Mouse (Mus musculus): ENCODE measurements around the gene Gm49355.
"Not testable (repeated sequence)": the region's sequence is repeated elsewhere in the genome, so short reads cannot be mapped to it uniquely, and the experiment has no call there.

Gm49355 gene

DNA sequence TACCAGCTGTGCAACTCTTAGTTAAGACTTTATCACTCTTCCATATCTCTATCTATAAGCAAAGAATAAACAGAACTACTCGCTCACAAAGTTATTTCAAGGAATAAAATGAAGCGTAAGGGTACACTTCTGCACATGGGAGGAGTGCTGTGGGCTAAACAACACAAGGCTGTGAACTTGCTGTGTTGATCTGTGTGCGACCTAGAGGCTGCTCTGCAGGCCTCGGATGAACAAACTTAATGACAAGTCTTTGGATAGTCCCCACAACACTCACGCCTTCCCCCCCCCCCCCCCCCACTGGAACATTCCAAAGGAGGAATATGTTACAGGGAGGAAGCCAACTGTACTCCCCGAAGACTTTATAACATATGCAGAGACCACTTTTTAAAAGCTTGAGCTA, at the start of gene Gm49355:
TSS of gene Gm49355 (plus strand) at position 336 of the 400 bp plus-strand sequence.
- no peak for DNase-seq

DNA sequence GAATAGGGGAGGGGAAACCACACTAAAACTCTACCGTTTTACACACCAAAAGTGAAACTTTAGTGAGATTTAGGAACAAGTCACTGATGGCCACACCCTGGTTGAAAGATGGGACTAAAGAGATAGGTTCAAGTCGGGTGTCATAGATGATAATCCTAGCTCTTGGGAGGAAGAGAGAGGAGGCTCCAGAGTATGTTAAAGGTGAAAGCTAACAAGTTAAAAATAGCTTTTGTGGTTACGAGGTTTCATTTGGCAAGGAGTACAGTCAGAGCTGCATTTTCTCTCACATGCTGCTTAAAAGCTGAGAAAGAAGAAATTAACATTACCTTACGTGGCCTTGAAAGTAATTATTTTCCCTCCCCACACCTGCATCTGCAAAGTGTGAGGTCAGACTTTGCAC, 40.0 kb upstream of the Gm49355 start:
- no peak for DNase-seq

DNA sequence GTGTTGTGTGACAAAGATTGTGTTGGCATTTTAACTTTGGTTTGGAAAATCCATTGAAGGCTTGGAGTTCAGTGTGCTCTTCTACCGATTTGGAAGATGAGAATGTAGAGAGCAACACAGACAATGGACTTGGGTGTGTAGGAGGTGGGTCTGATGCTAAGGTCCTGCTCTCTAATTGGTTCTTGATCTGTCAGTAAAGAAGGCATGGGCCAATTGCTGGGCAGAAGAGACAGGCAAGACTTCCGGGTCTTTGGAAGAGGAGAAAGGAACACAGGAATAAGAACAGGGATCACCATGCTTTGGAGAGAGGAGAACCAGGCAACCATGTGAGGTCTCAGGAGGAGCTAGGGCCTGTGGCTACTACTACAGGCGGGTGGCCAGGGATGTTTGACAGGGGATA, 7.7 kb upstream of the Gm49355 start:
- DNase-seq = no peak

DNA sequence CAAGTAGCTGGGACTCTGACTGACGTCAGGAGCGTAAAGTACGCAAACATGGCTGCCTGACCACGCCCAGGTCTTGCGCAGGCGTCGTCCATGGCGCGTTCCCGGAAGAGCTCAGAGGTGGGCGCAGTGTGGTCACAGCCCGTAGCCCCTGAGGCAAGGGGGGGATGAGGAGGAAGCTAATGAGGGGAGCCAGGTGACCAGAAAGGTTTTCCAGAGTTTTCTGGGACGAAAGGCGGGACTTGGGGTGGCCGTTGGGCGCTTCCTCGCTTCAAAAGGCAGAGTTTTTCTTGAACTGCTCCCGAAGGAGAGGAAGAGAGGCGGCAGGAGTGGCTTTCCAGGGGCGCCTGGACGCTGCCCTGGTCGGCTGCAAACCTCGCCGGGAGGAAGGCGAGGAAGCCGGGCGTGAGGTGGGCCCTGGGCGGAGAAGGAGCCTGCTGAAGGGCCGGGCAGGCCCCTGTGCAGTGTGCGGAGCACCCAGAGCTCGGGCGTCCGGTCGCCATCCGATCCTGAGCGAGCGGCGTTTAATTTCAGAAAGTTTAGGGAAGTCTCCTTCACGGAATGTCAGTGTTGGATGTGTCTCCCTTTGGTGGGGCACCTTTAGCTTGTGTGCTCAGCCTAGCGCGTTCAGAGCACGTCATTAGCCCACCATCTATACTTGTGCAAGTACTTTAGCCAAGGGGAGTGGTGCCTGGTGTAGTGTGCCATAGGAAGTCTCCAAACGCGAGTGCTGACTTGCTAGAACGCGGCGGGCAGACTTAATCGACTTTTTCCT, 551 bp downstream of the Gm49355 start, which contains the start of gene 3830406C13Rik:
TSS of gene 3830406C13Rik (plus strand) at position 33 of the 772 bp plus-strand sequence.
- DNase-seq = peak; percentile 55 to 58

DNA sequence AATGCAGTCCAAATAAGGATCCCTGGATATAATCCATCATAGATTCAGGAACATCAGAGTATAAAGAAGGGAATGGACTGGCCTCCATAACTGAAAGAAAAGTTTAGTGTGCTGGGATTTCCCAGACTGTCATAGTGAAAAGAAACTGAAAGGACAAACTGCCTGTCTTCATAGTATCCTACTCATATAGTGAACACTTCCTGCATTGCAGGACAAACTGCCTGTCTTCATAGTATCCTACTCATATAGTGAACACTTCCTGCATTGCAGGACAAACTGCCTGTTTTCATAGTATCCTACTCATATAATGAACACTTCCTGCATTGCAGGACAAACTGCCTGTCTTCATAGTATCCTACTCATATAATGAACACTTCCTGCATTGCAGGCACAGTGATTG, 6.0 kb downstream of the Gm49355 start:
- not testable (repeated sequence) for DNase-seq

DNA sequence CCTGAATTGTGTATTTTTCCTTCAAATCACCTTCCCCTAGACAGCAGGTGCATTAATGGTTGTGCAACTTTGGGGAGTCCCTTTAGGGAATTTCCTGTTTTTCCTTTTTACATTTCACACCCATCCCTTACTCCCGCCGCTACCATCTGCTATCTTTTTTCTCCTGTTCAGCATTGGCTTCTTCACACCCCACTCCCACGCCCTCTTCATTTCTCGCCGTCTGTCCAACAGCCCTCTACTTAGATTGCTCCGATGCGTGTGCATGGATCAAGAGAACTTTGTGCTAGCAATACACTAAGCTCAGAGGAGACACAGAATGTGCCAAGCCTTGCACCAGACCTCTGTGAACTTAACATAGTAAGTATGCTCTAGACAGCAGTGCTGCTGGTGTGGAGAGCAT, 12.6 kb downstream of the Gm49355 start:
- DNase-seq = no peak

DNA sequence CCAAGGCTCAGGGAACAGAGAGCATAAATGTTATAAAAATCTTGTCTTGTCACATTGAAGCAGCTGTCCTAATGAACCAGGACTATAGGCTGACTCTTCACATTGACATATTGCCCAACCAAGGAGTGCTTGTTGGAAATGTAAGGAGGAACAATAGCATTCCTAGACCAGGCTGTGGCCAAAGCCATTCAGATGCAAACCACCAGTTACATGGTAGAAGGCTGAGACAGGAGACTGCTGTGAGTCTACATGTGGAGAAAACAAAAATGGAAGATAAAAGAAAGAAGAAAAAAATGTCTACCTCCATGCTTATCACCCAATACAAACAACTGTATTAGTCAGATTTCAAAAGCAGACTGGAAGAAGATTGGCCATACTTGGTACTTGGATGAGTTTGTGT, 15.4 kb downstream of the Gm49355 start:
- DNase-seq = no peak

DNA sequence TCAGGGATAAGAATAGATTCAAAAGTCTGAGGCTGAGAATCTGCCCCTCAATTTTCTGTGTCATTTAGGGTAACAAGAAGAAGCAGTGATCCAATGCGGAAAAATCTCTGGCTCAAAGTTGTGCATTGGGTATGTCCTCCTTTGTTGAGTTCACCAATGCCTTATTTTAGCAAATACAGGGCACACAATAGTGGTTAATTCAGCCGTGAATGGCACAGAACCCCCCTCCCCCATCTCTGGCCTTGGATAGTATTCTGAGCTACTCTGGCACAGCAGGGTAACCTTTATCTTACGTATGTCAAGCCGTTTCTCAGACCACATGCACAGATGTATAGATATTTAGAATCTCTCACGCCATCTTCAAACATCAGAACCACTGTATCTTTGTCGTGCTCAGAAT, 15.9 kb downstream of the Gm49355 start:
- no peak for DNase-seq

DNA sequence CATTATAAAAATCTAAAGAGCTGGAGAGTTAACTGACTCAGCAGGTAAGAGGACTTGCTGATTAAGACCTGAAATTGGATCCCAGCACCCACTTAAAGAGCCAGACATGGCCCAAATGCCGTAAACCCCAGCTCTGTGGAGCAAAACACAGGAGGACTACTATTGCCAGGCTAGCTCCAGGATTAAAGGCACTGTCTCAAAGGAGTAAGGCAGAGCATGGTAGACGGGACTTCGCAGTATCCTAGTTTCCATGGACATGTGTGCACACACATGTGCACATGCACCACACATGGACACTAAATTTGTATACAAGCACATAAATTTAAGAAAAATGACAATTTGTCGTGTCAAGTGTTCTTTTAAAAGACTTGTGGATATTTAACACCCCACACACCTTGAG, 16.5 kb downstream of the Gm49355 start:
- DNase-seq = no peak

DNA sequence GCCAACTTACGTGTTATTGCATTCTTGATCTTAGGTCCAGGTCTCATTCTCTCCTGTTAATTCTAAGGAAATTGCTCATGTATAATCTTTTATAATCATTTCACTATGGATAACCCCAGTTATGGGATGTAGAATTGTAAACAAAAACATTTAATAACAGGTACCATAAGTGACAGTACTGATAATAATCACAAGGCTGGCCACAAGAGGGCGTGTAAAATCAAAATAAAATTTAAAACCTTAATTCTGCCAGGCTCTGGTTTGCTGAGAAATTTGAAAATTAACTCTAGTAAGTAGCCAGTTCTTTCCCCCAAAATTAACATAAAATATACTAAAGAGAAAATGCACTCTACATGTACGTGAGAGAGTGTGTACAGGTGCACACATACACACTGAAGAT, 16.9 kb downstream of the Gm49355 start:
- no peak for DNase-seq

DNA sequence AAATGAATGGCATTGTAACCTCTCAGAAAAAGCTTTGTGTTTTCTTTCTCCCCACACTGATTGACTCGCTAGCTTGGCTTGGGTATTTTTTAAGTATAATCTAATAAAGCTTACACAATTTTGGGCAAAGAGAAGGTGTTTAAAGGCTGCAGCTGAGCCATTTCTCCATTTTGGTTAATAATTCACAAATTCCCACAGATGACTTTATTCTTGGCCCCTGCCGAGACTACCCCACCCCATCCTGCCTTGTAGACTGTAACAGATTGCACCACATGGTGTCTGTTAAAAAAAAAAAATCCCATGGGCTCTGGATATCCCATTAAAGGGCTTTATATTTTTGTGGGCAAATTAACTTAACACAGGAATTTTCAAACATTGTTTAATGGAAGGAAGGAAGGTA, 19.3 kb downstream of the Gm49355 start:
- no peak for DNase-seq

DNA sequence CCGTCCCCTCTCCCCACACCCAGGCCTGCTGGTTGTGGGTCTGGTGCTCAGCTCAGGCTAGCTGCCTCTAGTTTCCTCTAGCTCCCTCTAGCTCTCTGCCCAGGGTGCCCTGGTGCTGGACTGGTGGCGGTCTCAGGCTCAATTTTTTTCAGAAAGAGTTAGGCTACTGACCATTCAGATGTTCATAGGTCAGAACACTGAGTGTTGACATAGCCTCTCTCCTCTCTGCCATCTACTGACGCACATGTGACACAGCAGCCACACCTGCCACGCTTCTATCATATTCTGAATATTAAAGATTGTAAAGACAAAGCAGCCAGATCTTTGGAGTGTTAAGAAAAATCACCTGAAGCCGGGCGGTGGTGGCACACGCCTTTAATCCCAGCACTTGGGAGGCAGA, 49.8 kb downstream of the Gm49355 start:
- no peak for DNase-seq

DNA sequence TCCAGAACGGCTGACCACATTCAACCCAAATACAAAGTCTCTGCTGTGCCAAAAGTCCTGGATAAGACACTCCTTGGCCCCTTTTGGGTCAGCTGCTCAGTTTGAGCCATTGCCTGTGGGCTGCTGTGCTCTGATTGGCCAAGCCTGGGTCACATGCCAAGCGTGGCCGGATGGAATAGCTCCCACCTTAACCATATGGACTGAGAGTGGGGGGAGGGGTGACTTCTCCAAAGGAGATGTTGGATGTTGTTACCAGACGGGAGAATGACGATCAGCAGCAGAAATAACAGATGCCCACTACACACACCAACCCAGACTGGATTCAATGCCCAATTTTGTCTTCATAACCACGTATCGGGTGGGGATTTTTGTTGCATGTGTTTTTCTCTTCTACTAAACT, 51.1 kb downstream of the Gm49355 start:
- DNase-seq = no peak

DNA sequence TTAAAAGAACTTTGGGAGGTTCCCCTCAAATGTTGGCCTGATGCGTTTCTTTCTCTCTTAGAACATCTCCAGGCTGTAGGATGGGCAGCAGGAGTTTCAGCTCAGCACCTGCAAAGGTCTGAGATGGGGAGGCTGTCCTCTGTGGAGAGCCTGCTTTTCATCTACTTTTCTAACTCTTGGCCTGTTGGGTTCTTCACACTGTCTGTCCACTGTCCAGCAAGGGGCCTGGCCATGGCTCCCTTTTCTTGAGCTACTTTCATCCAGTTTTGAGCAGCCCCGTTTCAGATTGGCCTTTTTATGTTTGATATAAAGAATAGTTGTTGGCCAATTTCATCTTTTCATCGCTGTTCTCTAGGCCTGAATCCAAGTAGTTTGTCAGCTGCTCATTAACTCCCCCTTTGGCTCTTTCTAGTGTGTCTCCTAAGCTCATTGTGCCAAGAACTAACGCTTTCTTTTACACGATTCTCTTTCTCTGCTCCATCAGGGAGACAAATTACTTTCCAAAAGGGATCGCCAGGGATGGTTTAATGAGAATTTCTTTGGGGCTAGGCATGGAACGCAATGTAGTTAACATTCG, 53.7 kb downstream of the Gm49355 start:
- DNase-seq = no peak

DNA sequence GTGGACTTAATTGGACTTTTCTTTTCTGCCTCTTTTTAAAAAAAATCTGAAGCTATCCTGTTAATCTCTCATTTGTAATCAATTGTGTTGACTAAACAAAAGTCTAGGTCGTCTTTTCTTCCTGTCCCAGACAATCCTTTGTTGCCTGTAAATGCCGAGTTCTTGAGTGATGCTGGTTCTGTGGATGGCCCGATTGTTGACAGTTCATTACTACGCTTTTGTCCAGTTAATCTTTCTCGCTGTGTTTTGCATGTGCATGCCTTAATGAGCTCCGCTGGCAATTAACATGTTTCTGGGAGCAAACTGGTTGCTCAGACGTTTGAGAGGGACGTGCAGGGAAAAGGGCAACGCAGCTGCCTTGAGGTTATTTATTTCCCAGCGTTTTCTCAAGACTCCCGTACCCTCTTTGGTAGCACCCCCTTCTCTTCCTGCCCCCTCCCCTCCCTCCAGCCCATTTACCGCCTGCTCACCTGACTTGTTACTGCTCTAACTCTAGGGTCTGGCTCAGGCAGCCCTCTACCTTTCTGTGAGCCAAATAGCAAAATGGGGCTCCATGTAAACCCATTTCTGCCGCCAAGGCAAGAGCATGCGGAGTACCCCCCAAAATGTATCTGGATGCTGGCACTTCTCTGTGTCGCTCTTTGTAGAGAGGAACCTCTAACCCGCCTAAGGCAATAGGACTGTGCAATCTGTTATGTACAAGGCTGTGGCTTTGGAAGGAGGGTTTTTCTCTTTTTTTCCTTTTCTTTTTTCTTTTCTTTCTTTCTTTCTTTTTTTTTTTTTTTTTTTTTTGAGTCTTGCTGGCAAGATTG, 54.4 kb downstream of the Gm49355 start:
- no peak for DNase-seq

DNA sequence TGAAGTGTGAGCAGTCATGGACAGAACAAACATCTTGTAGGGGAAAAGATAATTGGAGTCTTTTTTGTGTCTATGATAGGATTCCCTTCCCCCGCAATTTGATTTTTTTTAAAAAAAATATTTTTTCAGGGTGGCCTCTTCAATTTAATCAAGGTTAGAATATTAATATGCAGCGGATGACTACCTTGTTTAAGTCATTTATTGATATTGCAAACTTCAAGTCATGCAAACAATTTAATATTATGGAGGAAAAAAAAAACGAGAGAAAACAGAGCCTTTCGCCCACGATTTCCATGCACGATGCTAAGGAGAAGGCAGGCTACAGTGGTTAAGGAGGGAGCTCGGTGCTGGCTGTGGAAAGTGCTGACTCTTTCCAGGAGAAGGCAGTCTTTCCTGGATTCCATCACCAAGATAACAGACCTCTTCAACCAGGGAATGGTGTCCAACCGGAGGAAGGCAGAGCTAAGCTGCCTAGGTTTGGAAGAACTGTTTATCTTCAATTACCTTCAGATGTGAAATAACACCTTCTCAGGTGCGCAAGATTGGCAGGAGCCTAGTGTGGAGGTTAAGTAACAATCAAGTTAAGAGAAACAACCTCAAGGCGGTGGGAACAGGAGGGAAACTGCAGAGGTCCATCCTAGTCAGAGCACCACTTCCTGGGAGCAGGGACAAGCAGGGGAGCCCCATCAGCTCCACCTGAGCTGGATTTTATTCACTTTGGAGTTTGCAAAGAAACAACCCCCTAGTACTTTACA, 55.2 kb downstream of the Gm49355 start:
- DNase-seq = no peak

DNA sequence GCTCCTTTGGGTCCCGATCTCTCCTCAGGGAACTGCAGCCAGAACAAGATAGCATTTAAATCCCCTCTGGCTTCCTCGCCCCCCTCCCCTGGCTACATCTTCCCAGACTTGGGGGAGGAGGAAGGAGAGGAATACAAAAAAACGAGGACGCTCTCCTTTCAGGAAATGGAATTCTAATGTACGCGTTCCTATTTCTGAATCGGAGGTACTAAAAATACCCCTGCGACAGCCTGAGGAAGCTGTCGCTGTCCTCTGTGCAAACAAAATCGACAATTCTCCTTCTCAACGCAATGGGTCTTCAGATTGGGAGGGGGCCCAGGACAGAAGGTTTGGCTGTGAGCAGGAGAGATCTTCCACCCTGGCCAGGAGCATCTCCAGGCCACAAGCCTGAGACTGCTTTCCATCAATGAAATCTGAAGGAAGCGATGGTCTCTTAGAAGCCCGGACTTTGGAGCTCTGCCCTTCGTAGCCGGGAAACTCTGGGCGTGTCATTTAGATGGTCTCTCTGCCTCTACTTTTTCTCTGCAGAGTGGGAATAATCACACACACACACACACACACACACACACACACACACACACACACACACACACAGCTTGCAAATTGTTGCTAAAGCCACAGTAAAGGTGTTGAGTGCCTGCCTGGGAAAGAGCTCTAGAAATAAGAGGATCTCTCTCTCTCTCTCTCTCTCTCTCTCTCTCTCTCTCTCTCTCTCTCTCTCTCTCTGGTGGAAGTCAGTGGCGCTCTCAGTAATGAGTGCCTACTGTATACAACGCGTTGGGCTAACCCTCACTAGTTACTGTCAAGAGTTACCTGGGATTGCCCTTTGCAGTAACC, 56.7 kb downstream of the Gm49355 start:
- DNase-seq = no peak

DNA sequence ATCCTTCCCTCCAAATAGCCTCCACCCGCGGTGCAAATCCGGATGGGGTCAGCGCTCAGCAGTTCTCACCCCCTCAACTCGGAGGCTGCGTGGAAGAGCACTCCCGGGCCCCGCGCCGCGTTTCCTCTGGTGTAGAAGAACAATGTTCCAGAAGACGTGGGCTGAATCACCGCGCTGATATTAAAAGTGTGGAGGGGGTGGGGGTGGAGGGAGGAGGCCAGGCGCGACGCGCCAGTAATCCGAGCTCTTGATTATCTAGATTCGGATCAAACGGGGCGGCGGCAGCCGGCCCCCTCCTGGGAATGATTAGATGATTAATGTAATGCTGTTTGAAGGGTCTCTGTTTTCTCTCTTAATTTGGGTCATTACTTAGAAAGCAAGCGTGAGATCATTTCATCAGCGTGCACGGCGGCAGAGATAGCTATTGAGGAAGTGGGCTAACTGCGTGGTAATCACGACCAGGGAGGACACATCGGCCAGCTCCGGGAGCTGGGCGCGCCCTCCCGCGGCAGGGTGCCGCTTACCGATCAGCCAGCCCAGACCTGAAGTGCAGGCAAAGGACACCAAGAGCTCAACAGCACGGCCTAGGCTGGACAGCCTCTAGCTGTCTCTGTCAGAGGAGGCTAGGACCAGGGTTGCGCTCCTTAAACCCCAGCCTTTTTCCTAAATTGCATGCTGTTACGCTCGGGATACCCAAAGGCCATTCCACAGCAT, 57.5 kb downstream of the Gm49355 start:
- DNase-seq = no peak

DNA sequence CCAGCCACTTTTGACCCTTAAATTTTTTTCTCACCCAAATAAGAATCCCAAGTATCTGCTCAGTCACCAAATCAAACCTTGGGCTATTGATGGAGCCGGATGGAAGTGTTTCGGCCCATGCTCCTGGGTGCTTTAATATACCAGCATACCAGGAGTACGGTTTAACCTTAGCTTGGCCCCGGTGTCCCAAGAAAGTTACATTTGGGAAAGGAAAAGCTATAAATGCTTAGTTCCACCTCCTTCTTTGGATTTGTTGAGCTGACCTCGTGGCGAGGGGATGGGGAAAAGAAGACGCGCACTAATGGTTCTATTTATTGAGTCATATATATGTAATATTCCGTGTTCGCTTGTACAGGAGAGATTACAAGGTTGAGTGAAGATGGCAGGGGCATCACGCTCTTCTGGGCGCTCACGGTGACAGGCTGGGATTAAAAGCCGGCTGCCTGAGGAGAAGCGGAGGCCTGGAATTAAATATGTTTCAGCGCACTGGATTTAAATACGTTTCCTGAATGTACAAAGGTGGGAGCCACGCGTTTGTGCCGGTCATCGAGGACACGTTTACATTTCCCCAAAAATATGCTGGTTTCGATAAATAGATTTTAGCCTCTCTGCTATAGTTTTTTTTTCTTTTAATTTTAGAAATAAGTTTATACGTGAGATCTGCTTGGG, 58.1 kb downstream of the Gm49355 start:
- DNase-seq = no peak

DNA sequence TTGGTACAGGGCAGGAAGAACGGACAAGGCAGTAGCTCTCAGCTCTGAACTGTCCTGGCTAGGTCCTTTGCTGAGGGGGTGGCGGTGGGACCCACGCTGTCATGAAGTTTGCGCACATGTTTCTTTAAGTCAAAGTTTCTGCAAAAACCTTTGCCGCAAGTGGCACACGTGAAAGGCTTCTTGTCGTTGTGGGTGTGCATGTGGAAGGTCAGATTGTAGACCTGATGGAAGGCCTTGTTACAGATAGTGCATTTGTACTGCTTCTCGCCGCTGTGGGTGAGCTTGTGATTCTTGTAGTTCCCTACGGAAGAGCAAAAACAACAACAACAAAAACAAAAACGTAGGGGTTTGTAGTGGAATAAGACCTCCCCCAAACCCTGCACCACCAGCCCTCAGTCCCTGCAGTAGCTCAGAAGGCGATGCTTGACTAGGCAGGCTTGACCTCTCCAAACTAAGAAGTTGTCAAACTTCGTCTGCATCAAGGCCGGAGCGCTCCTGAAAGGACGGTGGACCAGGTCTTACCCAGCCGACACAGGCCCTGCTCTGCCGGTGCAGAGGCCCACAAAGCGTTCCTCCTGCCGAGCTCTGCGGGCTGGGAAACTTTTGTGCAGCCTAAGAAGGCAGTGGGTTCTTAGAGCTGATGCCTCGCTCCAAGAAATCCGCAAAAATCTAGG, 58.8 kb downstream of the Gm49355 start:
- no peak for DNase-seq
